Mouse (Mus musculus) midbrain, embryonic 15.5 days (tissue): ENCODE results near the gene Krt71. TPM values are rescaled to one million over a fixed set of nuclear protein-coding genes. Genes with fewer than 3 reads are reported as not detected.

Source experiments
- microRNA-seq: library from miRNA; unstranded; fragments of <30 nt; microRNA quantifications from one replicate; pipeline ENCODE4, GENCODE M21; 2016
- polyA plus RNA-seq: library from polyadenylated mRNA; unstranded; fragments of >200 nt; fragmentation: Nextera tagmentation; extraction: Ambion mirVana; gene quantifications from 2 replicates; pipeline ENCODE4 v1.2.1, GENCODE M21; 2015

Krt71 gene
- polyA plus RNA-seq, 1 experiment from 2014 or later: 0.08 TPM

Small RNAs within 50 kb of the gene (microRNA-seq; reads per million reads assigned to microRNA genes)
- gene Gm44323 (not detected), gene Gm44342 (not detected)

Other genes with a start within 250 kb of the Krt71 start
- not detected in 2 replicates for gene Gm49425, start 225.8 kb downstream of the Krt71 start, polyA plus RNA-seq
- not detected in 2 replicates for gene Krt84, start 210.3 kb downstream of the Krt71 start, polyA plus RNA-seq
- gene Krt82, start 192.4 kb downstream of the Krt71 start, polyA plus RNA-seq: not detected in 2 replicates
- gene Krt90, start 180.2 kb downstream of the Krt71 start, polyA plus RNA-seq: 0.10 TPM in 1 of 2 replicates, not detected in the other
- gene Krt75, start 169.2 kb downstream of the Krt71 start, polyA plus RNA-seq: 0.08 and 0.17 TPM in 2 replicates
- not detected in 2 replicates for gene Gm5414, start 114.9 kb downstream of the Krt71 start, polyA plus RNA-seq
- not detected in 2 replicates for gene Gm5478, start 95.7 kb downstream of the Krt71 start, polyA plus RNA-seq
- gene Krt6b, start 62.8 kb downstream of the Krt71 start, polyA plus RNA-seq: not detected in 2 replicates
- 0.17 TPM in 1 of 2 replicates, not detected in the other for gene Krt6a, start 48.8 kb downstream of the Krt71 start, polyA plus RNA-seq
- gene Krt5, start 30.2 kb downstream of the Krt71 start, polyA plus RNA-seq: 0.10 and 5.8 TPM in 2 replicates
- gene Krt72, start 43.4 kb upstream of the Krt71 start, polyA plus RNA-seq: not detected in 2 replicates
- gene Krt73, start 59.2 kb upstream of the Krt71 start, polyA plus RNA-seq: 0.46 and 0.73 TPM in 2 replicates
- not detected in 2 replicates for gene Krt2, start 75.1 kb upstream of the Krt71 start, polyA plus RNA-seq
- 12.3 and 12.8 TPM in 2 replicates for gene Krt1, start 107.7 kb upstream of the Krt71 start, polyA plus RNA-seq
- 0.23 and 0.54 TPM in 2 replicates for gene Krt77, start 126.6 kb upstream of the Krt71 start, polyA plus RNA-seq
- gene Krt76, start 149.8 kb upstream of the Krt71 start, polyA plus RNA-seq: not detected in 2 replicates
- gene Krt4, start 181.6 kb upstream of the Krt71 start, polyA plus RNA-seq: 0.18 and 0.90 TPM in 2 replicates
- 0.11 and 0.13 TPM in 2 replicates for gene Krt79, start 197.2 kb upstream of the Krt71 start, polyA plus RNA-seq
- not detected in 2 replicates for gene Krt78, start 211.2 kb upstream of the Krt71 start, polyA plus RNA-seq